Mouse (Mus musculus) myocyte (in vitro differentiated cells): ENCODE data around the gene Nek7. TPM values are rescaled to one million over a fixed set of nuclear protein-coding genes. Genes with fewer than 3 reads are reported as not detected.

Experiments used
- H3K27me3 ChIP-seq: one replicate; pipeline ENCODE4 v1.6.1; 2011; ENCODE audit not compliant: control insufficient read depth, insufficient read depth, insufficient read length
- H3K36me3 ChIP-seq: one replicate; pipeline ENCODE4 v1.6.1; 2011; ENCODE audit not compliant: control insufficient read depth, insufficient read depth
- H3K4me2 ChIP-seq: one replicate; pipeline ENCODE4 v1.6.1; 2011; ENCODE audit warnings: low read depth, control low read depth
- H3K4me3 ChIP-seq: one replicate; pipeline ENCODE4 v1.5.1; 2011; ENCODE audit warnings: mild to moderate bottlenecking, control low read depth, moderate library complexity
- H3K79me2 ChIP-seq: one replicate; pipeline ENCODE4 v1.6.1; 2011; ENCODE audit not compliant: control insufficient read depth, insufficient read depth
- H3ac ChIP-seq: one replicate; pipeline ENCODE4 v1.6.1; 2011; ENCODE audit not compliant: control insufficient read depth, insufficient read length
- CEBPB ChIP-seq: IDR thresholded peaks from 2 replicates; pipeline ENCODE4 v1.6.1; 2011; ENCODE audit warnings: mild to moderate bottlenecking, moderate library complexity; ENCODE audit not compliant: poor library complexity, insufficient read depth, severe bottlenecking
- E2F4 ChIP-seq: IDR thresholded peaks from one replicate; pipeline ENCODE4 v1.6.1; 2011; ENCODE audit warnings: mild to moderate bottlenecking, control low read depth, moderate library complexity; ENCODE audit not compliant: insufficient read depth
- MAX ChIP-seq: IDR thresholded peaks from one replicate; pipeline ENCODE4 v1.6.1; 2011; ENCODE audit warnings: low read depth, mild to moderate bottlenecking, control low read depth
- MYOD1 ChIP-seq, 3 experiments: IDR thresholded peaks; one replicate each; pipeline ENCODE4 v1.6.1; 2011; ENCODE audit warnings: control low read depth in 2 of 3, low read depth in 2 of 3, mild to moderate bottlenecking in 2 of 3, moderate library complexity in 1 of 3; ENCODE audit not compliant: insufficient read length in 2 of 3, control insufficient read depth in 1 of 3
- MYOG ChIP-seq, 3 experiments: IDR thresholded peaks; one replicate each; pipeline ENCODE4 v1.6.1; 2011; ENCODE audit warnings: control low read depth in 2 of 3, low read depth in 2 of 3, mild to moderate bottlenecking in 2 of 3; ENCODE audit not compliant: insufficient read length in 2 of 3, control insufficient read depth in 1 of 3, insufficient read depth in 1 of 3
- POLR2A ChIP-seq: IDR thresholded peaks from one replicate; pipeline ENCODE4 v1.6.1; 2011; ENCODE audit warnings: low read depth, mild to moderate bottlenecking, control low read depth, moderate library complexity; ENCODE audit not compliant: insufficient read length
- POLR2AphosphoS2 ChIP-seq: IDR thresholded peaks from one replicate; pipeline ENCODE4 v1.6.1; 2011; ENCODE audit warnings: low read depth, control low read depth; ENCODE audit not compliant: insufficient read length
- REST ChIP-seq: IDR thresholded peaks from one replicate; pipeline ENCODE4 v1.6.1; 2011; ENCODE audit warnings: mild to moderate bottlenecking, control low read depth, moderate library complexity; ENCODE audit not compliant: insufficient read depth, insufficient read length
- SRF ChIP-seq: IDR thresholded peaks from one replicate; pipeline ENCODE4 v1.6.1; 2011; ENCODE audit warnings: low read depth; ENCODE audit not compliant: control insufficient read depth, insufficient read length
- TCF12 ChIP-seq: IDR thresholded peaks from one replicate; pipeline ENCODE4 v1.6.1; 2011; ENCODE audit warnings: mild to moderate bottlenecking, control low read depth; ENCODE audit not compliant: poor library complexity, insufficient read depth, severe bottlenecking
- TCF3 ChIP-seq: IDR thresholded peaks from one replicate; pipeline ENCODE4 v1.6.1; 2011; ENCODE audit warnings: low read depth, control low read depth; ENCODE audit not compliant: insufficient read length
- USF1 ChIP-seq: IDR thresholded peaks from one replicate; pipeline ENCODE4 v1.6.1; 2011; ENCODE audit warnings: low read depth, mild to moderate bottlenecking, control low read depth, moderate library complexity
- polyA plus RNA-seq: library from polyadenylated mRNA; unstranded; fragments of >200 nt; fragmentation: generic; extraction: Trizol; gene quantifications from one replicate; pipeline ENCODE4 v1.2.1, GENCODE M21; 2012; ENCODE audit warnings: missing spikeins

Gene Nek7
- polyA plus RNA-seq, 1 experiment = 14.6 TPM

GRCm38 (mm10) chr1:138560733-138561132 lies 59.2 kb downstream of the Nek7 start:
- no peak for TF ChIP-seq MYOG (IDR thresholded peaks at IDR 0.05; ENCODE audit: control insufficient read depth in 1 of 3, insufficient read depth in 1 of 3, insufficient read length in 2 of 3, low read depth in 2 of 3)
- TF ChIP-seq CEBPB = no peak
- TF ChIP-seq TCF3 = no peak
- no peak for TF ChIP-seq MAX
- no peak for TF ChIP-seq MYOD1 (IDR thresholded peaks at IDR 0.05; ENCODE audit: control insufficient read depth in 1 of 3, insufficient read length in 2 of 3, low read depth in 2 of 3)
- no peak for TF ChIP-seq SRF
- TF ChIP-seq E2F4 = no peak
- no peak for TF ChIP-seq REST
- TF ChIP-seq TCF12 = no peak
- no peak for TF ChIP-seq USF1
- no peak for TF ChIP-seq POLR2A
- no peak for TF ChIP-seq POLR2AphosphoS2

DNA sequence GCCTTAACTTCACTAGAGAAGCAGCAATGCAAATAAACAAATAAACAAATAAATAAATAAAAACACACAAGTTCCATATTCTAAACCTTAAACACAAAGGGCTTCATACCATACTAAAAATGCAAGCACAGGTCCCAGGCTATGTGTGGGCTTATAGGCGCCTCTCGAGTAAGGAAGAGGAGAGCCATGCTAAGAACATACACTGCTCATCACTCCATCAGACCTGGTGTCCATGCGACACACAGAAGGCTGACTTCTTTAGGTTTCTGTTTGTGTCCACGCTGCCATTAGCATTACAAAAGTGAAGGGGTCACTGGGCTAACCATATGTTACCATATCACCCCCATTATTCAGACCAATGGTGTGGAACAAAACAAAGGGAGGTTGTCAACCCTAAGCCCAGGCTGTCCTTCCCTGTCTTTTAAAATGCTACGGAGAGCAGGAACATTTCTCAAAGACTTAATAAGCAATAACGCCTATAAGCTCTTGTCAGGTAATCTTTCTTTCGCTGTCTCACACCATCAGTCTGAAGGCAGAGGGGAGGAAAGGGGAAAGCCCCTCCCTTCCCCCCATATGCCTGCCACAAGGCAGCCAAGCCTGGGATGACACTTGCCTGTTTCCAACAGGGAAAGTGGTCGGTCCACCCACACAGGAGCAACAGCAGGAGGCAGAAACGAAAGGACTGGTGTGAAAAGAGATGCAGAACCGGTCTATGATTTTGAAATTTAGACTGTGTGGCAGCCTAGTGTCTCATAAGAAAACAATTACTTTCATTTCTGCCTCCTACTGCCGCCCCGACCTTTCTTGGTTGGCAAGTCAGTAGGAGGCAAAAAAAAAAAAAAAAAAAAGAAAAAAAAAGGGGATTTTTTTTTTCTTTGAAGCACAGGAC lies 60.5 kb downstream of the Nek7 start:
- no peak overlapping the region for H3ac ChIP-seq
- TF ChIP-seq CEBPB (no peak), E2F4 (no peak), MYOD1 (IDR thresholded peaks at IDR 0.05; ENCODE audit: control insufficient read depth in 1 of 3, insufficient read length in 2 of 3, low read depth in 2 of 3) (no peak), REST (no peak)
- H3K27me3 ChIP-seq = no peaks in the 10 kb centered on the region
- peaks cover 4% of the 10 kb centered on the region for H3K79me2 ChIP-seq
- H3K36me3 ChIP-seq = no peaks in the 10 kb centered on the region
- H3K4me3 ChIP-seq = no peak overlapping the region
- no peak overlapping the region for H3K4me2 ChIP-seq

More at GRCm38 (mm10) chr1:138560733-138561132, 59.2 kb downstream of the Nek7 start:
- H3ac ChIP-seq = no peak overlapping the region
- no peaks in the 10 kb centered on the region for H3K36me3 ChIP-seq
- H3K4me3 ChIP-seq = no peak overlapping the region
- no peak overlapping the region for H3K4me2 ChIP-seq
- peaks cover 13% of the 10 kb centered on the region for H3K79me2 ChIP-seq
- no peaks in the 10 kb centered on the region for H3K27me3 ChIP-seq

GRCm38 (mm10) chr1:138558342-138558741 lies 61.6 kb downstream of the Nek7 start:
- no peak overlapping the region for H3ac ChIP-seq
- TF ChIP-seq REST = no peak
- no peak for TF ChIP-seq POLR2A
- TF ChIP-seq MYOG (IDR thresholded peaks at IDR 0.05; ENCODE audit: control insufficient read depth in 1 of 3, insufficient read depth in 1 of 3, insufficient read length in 2 of 3, low read depth in 2 of 3) = no peak
- no peak for TF ChIP-seq MYOD1 (IDR thresholded peaks at IDR 0.05; ENCODE audit: control insufficient read depth in 1 of 3, insufficient read length in 2 of 3, low read depth in 2 of 3)
- TF ChIP-seq CEBPB = no peak
- no peak for TF ChIP-seq E2F4
- TF ChIP-seq TCF12 = no peak
- TF ChIP-seq SRF = no peak
- TF ChIP-seq USF1 = no peak
- no peaks in the 10 kb centered on the region for H3K79me2 ChIP-seq
- no peak overlapping the region for H3K4me3 ChIP-seq
- no peaks in the 10 kb centered on the region for H3K36me3 ChIP-seq
- no peaks in the 10 kb centered on the region for H3K27me3 ChIP-seq
- H3K4me2 ChIP-seq = no peak overlapping the region

DNA sequence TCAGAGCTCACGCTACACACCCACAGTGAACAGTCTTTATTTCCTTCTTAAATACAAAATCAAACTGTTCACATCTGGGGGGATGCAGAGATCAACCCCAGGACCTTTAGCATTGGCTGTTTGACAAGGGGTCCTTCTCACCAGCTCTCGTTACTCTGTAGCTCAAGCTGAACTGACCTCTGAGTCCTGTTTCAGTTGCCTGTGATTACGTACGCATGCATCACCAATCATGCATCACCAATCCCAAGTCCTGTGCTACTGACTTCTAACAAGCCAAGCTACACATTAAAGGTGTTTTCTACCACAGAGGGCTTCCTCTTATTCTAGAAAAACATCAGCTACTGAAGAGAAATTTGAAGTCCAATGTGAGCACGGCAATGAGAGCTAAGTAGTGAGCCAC lies 65.0 kb downstream of the Nek7 start:
- Histone ChIP-seq H3ac (no peak overlapping the region), H3K4me3 (no peak overlapping the region), H3K4me2 (no peak overlapping the region), H3K27me3 (no peaks in the 10 kb centered on the region), H3K79me2 (peaks cover 4% of the 10 kb centered on the region), H3K36me3 (no peaks in the 10 kb centered on the region)
- TF ChIP-seq POLR2A (no peak), SRF (no peak), REST (no peak), CEBPB (no peak), TCF12 (no peak), MYOG (IDR thresholded peaks at IDR 0.05; ENCODE audit: control insufficient read depth in 1 of 3, insufficient read depth in 1 of 3, insufficient read length in 2 of 3, low read depth in 2 of 3) (no peak)

- Histone ChIP-seq H3K4me2 (no peak overlapping the region), H3K79me2 (peaks cover 27% of the 10 kb centered on the region), H3K36me3 (no peaks in the 10 kb centered on the region), H3ac (no peak overlapping the region), H3K27me3 (no peaks in the 10 kb centered on the region), H3K4me3 (no peak overlapping the region)
- TF ChIP-seq MAX (no peak), POLR2AphosphoS2 (no peak), MYOD1 (IDR thresholded peaks at IDR 0.05; ENCODE audit: control insufficient read depth in 1 of 3, insufficient read length in 2 of 3, low read depth in 2 of 3) (no peak), CEBPB (no peak), REST (no peak), POLR2A (no peak), SRF (no peak), MYOG (IDR thresholded peaks at IDR 0.05; ENCODE audit: control insufficient read depth in 1 of 3, insufficient read depth in 1 of 3, insufficient read length in 2 of 3, low read depth in 2 of 3) (no peak), TCF3 (no peak), E2F4 (no peak), TCF12 (no peak), USF1 (no peak)
Measured at GRCm38 (mm10) chr1:138550184-138550583, 69.8 kb downstream of the Nek7 start.
